In the genomic region with DNA sequence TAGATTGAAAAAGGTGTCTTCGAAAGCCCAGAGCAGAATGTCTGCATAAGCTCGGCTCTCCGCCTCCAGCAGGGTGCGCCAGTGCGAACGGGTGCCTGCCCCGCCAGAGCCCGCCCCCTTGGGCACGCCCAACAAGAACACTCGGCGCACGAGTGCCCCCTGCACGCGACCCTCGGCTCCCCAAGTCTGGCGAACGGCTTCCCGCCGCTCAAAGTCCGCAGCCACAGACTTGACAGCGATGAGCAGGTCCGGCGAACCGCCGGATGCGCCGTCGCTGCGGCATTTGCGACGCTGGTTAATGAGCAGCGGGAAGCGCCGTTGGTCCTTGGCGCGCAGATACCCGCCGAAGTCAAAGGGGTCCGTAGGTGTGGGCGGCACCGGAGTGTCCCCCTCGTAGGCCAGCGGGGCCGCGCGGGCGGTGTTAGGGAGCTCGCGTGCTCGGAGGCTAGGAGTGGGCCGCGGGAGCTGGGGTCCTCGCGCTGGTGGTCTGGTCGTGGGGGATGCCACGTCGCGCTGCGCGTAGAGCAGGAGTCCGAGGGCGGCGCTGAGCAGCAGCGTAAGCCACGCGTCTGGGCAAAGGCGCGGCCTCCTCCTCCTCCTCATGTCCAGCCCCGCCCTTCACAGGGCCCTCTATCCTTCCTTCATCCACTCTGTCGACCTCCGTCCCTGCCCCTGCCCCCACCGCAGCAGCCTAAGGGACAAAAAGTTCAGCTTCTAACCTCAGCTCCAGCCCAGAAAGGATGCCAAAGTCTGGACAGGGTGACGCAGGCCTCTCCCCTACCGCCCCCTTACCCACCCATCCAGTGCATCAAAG, we compare ENCODE assay signal across 8 mouse cellular contexts. TPM values are rescaled to one million over a fixed set of nuclear protein-coding genes. Genes with fewer than 3 reads are reported as not detected.
DNase-seq lines count a peak whose midpoint lies in the region; ATAC-seq lines count a peak whose summit lies in the region.

No protein-coding gene starts in this region.

- H3K4me2 ChIP-seq in hindbrain, embryonic 11.5 days (replicated peaks; ENCODE audit: low read depth, low read length): peak overlapping the region; percentile 98

- peak; percentile 96 for DNase-seq in NIH3T3 (ENCODE audit: low read depth)
- DNase-seq in cerebellum, adult 9-11 months: peak; percentile 79
- DNase-seq in frontal cortex, adult 2 months (ENCODE audit: extremely low spot score in 1 of 2, low spot score in 1 of 2): peak; percentile 68 to 92
- DNase-seq in hindbrain, embryonic 11.5 days (ENCODE audit: low spot score): peak; percentile 93
- peak; percentile 87 to 89 for DNase-seq in layer of hippocampus, postnatal 14 days (ENCODE audit: low spot score in 2 of 2)
- DNase-seq in lung, postnatal 10 days: peak; percentile 95
- peak; percentile 92 for DNase-seq in ovary, postnatal 36 days (ENCODE audit: low spot score)
- DNase-seq in thymus, postnatal 14 days: peak; percentile 98

- peak; percentile 83 for ATAC-seq in hindbrain, embryonic 11.5 days (ENCODE audit: low FRiP score)

- WGBS in hindbrain, embryonic 11.5 days: under 1% methylated on average over 73 of the region's 74 CpGs

- H3K27ac ChIP-seq in hindbrain, embryonic 11.5 days (ENCODE audit: low read depth, low read length): peak overlapping the region; percentile 30; the same call in 1 of the 2 replicates

- H3K9me3 ChIP-seq in hindbrain, embryonic 11.5 days (ENCODE audit: control insufficient read depth, low read length): no peaks in the 10 kb centered on the region

- no peaks in the 10 kb centered on the region for H3K36me3 ChIP-seq in hindbrain, embryonic 11.5 days (ENCODE audit: control insufficient read depth, insufficient read depth, low read length)

- peak overlapping the region; percentile 68 for H3K9ac ChIP-seq in hindbrain, embryonic 11.5 days (ENCODE audit: low read depth, low read length)

- H3K4me1 ChIP-seq in hindbrain, embryonic 11.5 days (replicated peaks; ENCODE audit: control insufficient read depth, insufficient read depth, low read length): peaks cover 5% of the 10 kb centered on the region; the same call in 1 of the 2 replicates

- peaks cover 33% of the 10 kb centered on the region for H3K27me3 ChIP-seq in hindbrain, embryonic 11.5 days (ENCODE audit: control insufficient read depth, insufficient read depth, low read length)

- H3K4me3 ChIP-seq in hindbrain, embryonic 11.5 days (ENCODE audit: low read depth, low read length): peak overlapping the region; percentile 57

RNA-seq across cellular contexts. Expression of a gene that starts 0.6 kb away (rescaled TPM):
- polyA plus RNA-seq in frontal cortex, adult 2 months (2012; rRNA removed): 3.9 and 4.5 TPM in 2 replicates
- polyA plus RNA-seq in hindbrain, embryonic 11.5 days (2014; fragmentation: Nextera tagmentation; extraction: Ambion mirVana): 4.2 and 6.3 TPM in 2 replicates
- 1 to 10 TPM; 3.6 to 4.2 TPM for total RNA-seq in layer of hippocampus, postnatal 14 days (2021)

RNA-seq across cellular contexts. Expression of a gene that starts 10.1 kb away (rescaled TPM):
- polyA plus RNA-seq in frontal cortex, adult 2 months (2012; rRNA removed): 8.4 and 8.7 TPM in 2 replicates
- polyA plus RNA-seq in hindbrain, embryonic 11.5 days (2014; fragmentation: Nextera tagmentation; extraction: Ambion mirVana): 13.5 and 14.3 TPM in 2 replicates
- total RNA-seq in layer of hippocampus, postnatal 14 days (2021): 1 to 10 TPM; 6.0 to 7.4 TPM

RNA-seq across cellular contexts. Expression of a gene that starts 10.1 kb away (rescaled TPM):
- polyA plus RNA-seq in frontal cortex, adult 2 months (2012; rRNA removed): 2.0 and 2.1 TPM in 2 replicates
- 0.78 and 1.4 TPM in 2 replicates for polyA plus RNA-seq in hindbrain, embryonic 11.5 days (2014; fragmentation: Nextera tagmentation; extraction: Ambion mirVana)
- total RNA-seq in layer of hippocampus, postnatal 14 days (2021): 1 to 10 TPM in 1 of 2 experiments, under 1 TPM in 1; 0.52 to 1.1 TPM

RNA-seq across cellular contexts. Expression of a gene that starts 15.2 kb away (rescaled TPM):
- polyA plus RNA-seq in frontal cortex, adult 2 months (2012; rRNA removed): 20.2 and 20.7 TPM in 2 replicates
- 0.21 and 0.52 TPM in 2 replicates for polyA plus RNA-seq in hindbrain, embryonic 11.5 days (2014; fragmentation: Nextera tagmentation; extraction: Ambion mirVana)
- total RNA-seq in layer of hippocampus, postnatal 14 days (2021): 1 to 10 TPM; 1.4 to 1.9 TPM

RNA-seq across cellular contexts. Expression of a gene that starts 21.6 kb away (rescaled TPM):
- 13.4 and 14.2 TPM in 2 replicates for polyA plus RNA-seq in frontal cortex, adult 2 months (2012; rRNA removed)
- polyA plus RNA-seq in hindbrain, embryonic 11.5 days (2014; fragmentation: Nextera tagmentation; extraction: Ambion mirVana): 2.7 and 3.1 TPM in 2 replicates
- total RNA-seq in layer of hippocampus, postnatal 14 days (2021): 1 to 10 TPM; 5.8 to 5.9 TPM

Comparison
In these comparisons a context has a peak if more than half of its experiments do, and no peak if none do; other contexts are left out.
1. Peak in every context shown above with its lines: DNase-seq, ATAC-seq, H3K4me3 ChIP-seq and H3K27ac ChIP-seq.